Mouse (Mus musculus): Measurements from ENCODE around the gene Gm21725.
"Not testable (repeated sequence)": the region's sequence is repeated elsewhere in the genome, so short reads cannot be mapped to it uniquely, and the experiment has no call there.

Gene Gm21725

DNA sequence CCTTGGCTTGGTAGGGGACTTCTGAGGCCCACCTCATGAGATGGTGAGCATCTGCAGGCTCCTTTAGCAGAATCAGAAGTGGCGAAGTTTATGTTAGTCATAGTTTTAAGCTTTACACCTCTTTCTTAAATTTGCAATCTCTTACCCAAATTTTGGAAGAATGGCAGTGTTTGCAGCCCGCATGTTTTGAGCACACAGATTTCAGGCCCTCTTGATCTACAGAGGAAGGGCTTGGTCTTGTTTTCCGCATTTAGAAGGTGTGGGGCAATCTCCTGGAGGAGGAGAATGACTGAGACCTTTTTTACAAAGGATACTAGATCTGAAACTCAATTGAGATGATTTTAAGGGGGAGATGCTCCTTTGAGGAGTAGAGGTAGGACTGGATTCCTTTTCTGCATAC, at the start of gene Gm21725:
Gene Gm21725, minus strand, starts transcription at position 101 of the 400 bp plus-strand sequence.
- POLR2A ChIA-PET, CTCF ChIA-PET: not testable (repeated sequence)
